Mouse (Mus musculus) forebrain, embryonic 13.5 days (tissue): ENCODE results near the gene Gm49416. TPM values are rescaled to one million over a fixed set of nuclear protein-coding genes. Genes with fewer than 3 reads are reported as not detected.
"Not testable (repeated sequence)": the region's sequence is repeated elsewhere in the genome, so short reads cannot be mapped to it uniquely, and the experiment has no call there.

ENCODE experiments used
- ATAC-seq: fragments of 200-750 bp; cut with Nextera tagmentation; 2 replicates; pipeline ENCODE4 v1.8.0; 2017
- H3K27ac ChIP-seq: fragments of 300-500 bp; sonication (generic); 2 replicates; pipeline ENCODE4 v1.5.1; 2015; ENCODE audit warnings: inconsistent platforms, mild to moderate bottlenecking, moderate library complexity
- H3K27me3 ChIP-seq: fragments of 300-500 bp; sonication (generic); 2 replicates; pipeline ENCODE4 v1.6.1; 2015; ENCODE audit warnings: mild to moderate bottlenecking, inconsistent platforms
- H3K36me3 ChIP-seq: fragments of 300-500 bp; sonication (generic); 2 replicates; pipeline ENCODE4 v1.6.1; 2015; ENCODE audit warnings: mild to moderate bottlenecking, inconsistent platforms; ENCODE audit not compliant: poor library complexity, severe bottlenecking
- H3K4me1 ChIP-seq: fragments of 300-500 bp; sonication (generic); 2 replicates; pipeline ENCODE4 v1.6.1; 2015; ENCODE audit warnings: inconsistent platforms
- H3K4me2 ChIP-seq: fragments of 300-500 bp; sonication (generic); 2 replicates; pipeline ENCODE4 v1.6.1; 2015; ENCODE audit warnings: inconsistent platforms, mild to moderate bottlenecking, moderate library complexity
- H3K4me3 ChIP-seq: fragments of 300-500 bp; sonication (generic); 2 replicates; pipeline ENCODE4 v1.5.1; 2015; ENCODE audit warnings: mild to moderate bottlenecking, inconsistent platforms
- H3K9ac ChIP-seq: fragments of 300-500 bp; sonication (generic); 2 replicates; pipeline ENCODE4 v1.6.1; 2015; ENCODE audit warnings: mild to moderate bottlenecking, inconsistent platforms
- H3K9me3 ChIP-seq: fragments of 300-500 bp; sonication (generic); replicated peaks from 2 replicates; pipeline ENCODE4 v1.6.1; 2016; ENCODE audit warnings: inconsistent platforms
- WGBS: fragments of 180-500 bp; shearing (Covaris S2); methylation state at CpG from one replicate; pipeline ENCODE4 v1.1.7; 2015; 5-methylcytosine and 5-hydroxymethylcytosine counted together
- polyA plus RNA-seq: library from polyadenylated mRNA; unstranded; fragments of >200 nt; fragmentation: Nextera tagmentation; extraction: Ambion mirVana; gene quantifications from 2 replicates; pipeline ENCODE4 v1.2.1, GENCODE M21; 2015

The Gm49416 gene
- polyA plus RNA-seq, 1 experiment from 2014 or later = not detected

GRCm38 (mm10) chr19:8853117-8853516, 35.6 kb upstream of the Gm49416 start:
- H3K4me3 ChIP-seq = no peak overlapping the region
- no peak for ATAC-seq
- WGBS = 87% methylated on average over 3 of the region's 3 CpGs
- peaks cover 9% of the 10 kb centered on the region for H3K36me3 ChIP-seq
- H3K27me3 ChIP-seq = no peaks in the 10 kb centered on the region
- H3K4me1 ChIP-seq = 0 out of 2 replicates have a peak, but pooled peaks cover 3% of the 10 kb centered on the region
- no peak overlapping the region for H3K4me2 ChIP-seq
- no peak overlapping the region for H3K9ac ChIP-seq
- H3K27ac ChIP-seq = no peak overlapping the region
- H3K9me3 ChIP-seq = no peaks in the 10 kb centered on the region

- no peaks in the 10 kb centered on the region for H3K4me1 ChIP-seq
- 42% methylated on average over 4 of the region's 4 CpGs for WGBS
- H3K4me3 ChIP-seq = no peak overlapping the region
- no peaks in the 10 kb centered on the region for H3K36me3 ChIP-seq
- no peak for ATAC-seq
- H3K9me3 ChIP-seq = no peaks in the 10 kb centered on the region
- no peaks in the 10 kb centered on the region for H3K27me3 ChIP-seq
- no peak overlapping the region for H3K27ac ChIP-seq
- no peak overlapping the region for H3K4me2 ChIP-seq
- no peak overlapping the region for H3K9ac ChIP-seq
Measured at GRCm38 (mm10) chr19:8857689-8858088, 31.0 kb upstream of the Gm49416 start.

- no peaks in the 10 kb centered on the region for H3K36me3 ChIP-seq
- no peaks in the 10 kb centered on the region for H3K4me1 ChIP-seq
- no peak overlapping the region for H3K4me3 ChIP-seq
- no peak for ATAC-seq
- no peak overlapping the region for H3K27ac ChIP-seq
- no peaks in the 10 kb centered on the region for H3K27me3 ChIP-seq
- no peaks in the 10 kb centered on the region for H3K9me3 ChIP-seq
- H3K9ac ChIP-seq = no peak overlapping the region
- no peak overlapping the region for H3K4me2 ChIP-seq
- 10% methylated on average over 1 of the region's 1 CpGs for whole genome bisulfite sequencing
Measured at GRCm38 (mm10) chr19:8859018-8859417, 29.7 kb upstream of the Gm49416 start.

- no peak overlapping the region for H3K27ac ChIP-seq
- no peak overlapping the region for H3K4me2 ChIP-seq
- no peaks in the 10 kb centered on the region for H3K9me3 ChIP-seq
- H3K4me1 ChIP-seq = no peaks in the 10 kb centered on the region
- H3K9ac ChIP-seq = no peak overlapping the region
- 84% methylated on average over 6 of the region's 6 CpGs for WGBS
- no peaks in the 10 kb centered on the region for H3K36me3 ChIP-seq
- no peaks in the 10 kb centered on the region for H3K27me3 ChIP-seq
- no peak for ATAC-seq
- H3K4me3 ChIP-seq = no peak overlapping the region
Measured at GRCm38 (mm10) chr19:8864265-8864664, 24.5 kb upstream of the Gm49416 start.

- peak overlapping the region; percentile 98; the same call in 1 of the 2 replicates for H3K4me3 ChIP-seq
- not testable (repeated sequence) for H3K27me3 ChIP-seq, H3K9ac ChIP-seq, H3K9me3 ChIP-seq, ATAC-seq, H3K27ac ChIP-seq
- H3K4me1 ChIP-seq = peaks cover 13% of the 10 kb centered on the region
- peak overlapping the region; percentile 96; the same call in 1 of the 2 replicates for H3K4me2 ChIP-seq
- H3K36me3 ChIP-seq = peaks cover 24% of the 10 kb centered on the region
- 64% methylated on average over 3 of the region's 3 CpGs for WGBS
Measured at GRCm38 (mm10) chr19:8870381-8870780, 18.3 kb upstream of the Gm49416 start.

GRCm38 (mm10) chr19:8870838-8871237, 17.9 kb upstream of the Gm49416 start:
- H3K9ac ChIP-seq = peak overlapping the region; percentile 97
- ATAC-seq = peak; percentile 58
- peak overlapping the region; percentile 98 for H3K4me3 ChIP-seq
- H3K36me3 ChIP-seq = peaks cover 28% of the 10 kb centered on the region
- no peaks in the 10 kb centered on the region for H3K27me3 ChIP-seq
- peaks cover 13% of the 10 kb centered on the region for H3K4me1 ChIP-seq
- no peak overlapping the region for H3K27ac ChIP-seq
- no peaks in the 10 kb centered on the region for H3K9me3 ChIP-seq
- H3K4me2 ChIP-seq = peak overlapping the region; percentile 96
- 61% methylated on average over 9 of the region's 9 CpGs for WGBS

GRCm38 (mm10) chr19:8871267-8872186, 17.2 kb upstream of the Gm49416 start, which contains the start of gene Ubxn1:
Gene Ubxn1 (plus strand): TSS chr19:8871496.
- peaks cover 35% of the 10 kb centered on the region for H3K36me3 ChIP-seq
- peak within 1 kb of the TSS; percentile 98 for H3K4me3 ChIP-seq
- ATAC-seq = peak; percentile 98
- peak within 1 kb of the TSS; percentile 97 for H3K9ac ChIP-seq
- no peaks in the 10 kb centered on the region for H3K27me3 ChIP-seq
- peaks cover 13% of the 10 kb centered on the region for H3K4me1 ChIP-seq
- no peaks in the 10 kb centered on the region for H3K9me3 ChIP-seq
- peak within 1 kb of the TSS; percentile 57 for H3K27ac ChIP-seq
- H3K4me2 ChIP-seq = peak within 1 kb of the TSS; percentile 96
- under 1% methylated on average over 59 of the region's 59 CpGs for WGBS

GRCm38 (mm10) chr19:8872266-8872840, 16.4 kb upstream of the Gm49416 start:
- Histone ChIP-seq H3K36me3 (peaks cover 43% of the 10 kb centered on the region), H3K4me3 (peak overlapping the region; percentile 98), H3K9ac (peak overlapping the region; percentile 97), H3K4me1 (peaks cover 13% of the 10 kb centered on the region), H3K27me3 (no peaks in the 10 kb centered on the region), H3K4me2 (peak overlapping the region; percentile 96), H3K9me3 (no peaks in the 10 kb centered on the region), H3K27ac (no peak overlapping the region)
- ATAC-seq = no peak
- 77% methylated on average over 10 of the region's 10 CpGs for WGBS

- ATAC-seq = no peak
- no peak overlapping the region for H3K9ac ChIP-seq
- H3K4me2 ChIP-seq = no peak overlapping the region
- no peaks in the 10 kb centered on the region for H3K27me3 ChIP-seq
- peaks cover 18% of the 10 kb centered on the region for H3K4me1 ChIP-seq
- H3K36me3 ChIP-seq = peaks cover 43% of the 10 kb centered on the region
- no peaks in the 10 kb centered on the region for H3K9me3 ChIP-seq
- no peak overlapping the region for H3K4me3 ChIP-seq
- 93% methylated on average over 7 of the region's 7 CpGs for WGBS
- H3K27ac ChIP-seq = no peak overlapping the region
Measured at GRCm38 (mm10) chr19:8875031-8875430, 13.7 kb upstream of the Gm49416 start.

- H3K9ac ChIP-seq = peak within 1 kb of the TSS; percentile 87
- H3K9me3 ChIP-seq = no peaks in the 10 kb centered on the region
- no peaks in the 10 kb centered on the region for H3K27me3 ChIP-seq
- peaks cover 19% of the 10 kb centered on the region for H3K36me3 ChIP-seq
- peaks cover 10% of the 10 kb centered on the region for H3K4me1 ChIP-seq
- H3K4me2 ChIP-seq = peak within 1 kb of the TSS; percentile 67
- ATAC-seq = peak; percentile 98
- H3K27ac ChIP-seq = peak within 1 kb of the TSS; percentile 79
- peak within 1 kb of the TSS; percentile 66 for H3K4me3 ChIP-seq
- WGBS = under 1% methylated on average over 42 of the region's 42 CpGs
Measured at GRCm38 (mm10) chr19:8880311-8881033, 8.3 kb upstream of the Gm49416 start, which contains the start of gene Uqcc3. Gene Uqcc3 (minus strand): TSS chr19:8880923.

GRCm38 (mm10) chr19:8881034-8881392, 7.7 kb upstream of the Gm49416 start:
- peak overlapping the region; percentile 66 for H3K4me3 ChIP-seq
- no peak overlapping the region for H3K27ac ChIP-seq
- H3K27me3 ChIP-seq = no peaks in the 10 kb centered on the region
- no peaks in the 10 kb centered on the region for H3K9me3 ChIP-seq
- 11% methylated on average over 3 of the region's 3 CpGs for WGBS
- peaks cover 10% of the 10 kb centered on the region for H3K4me1 ChIP-seq
- peaks cover 13% of the 10 kb centered on the region for H3K36me3 ChIP-seq
- peak overlapping the region; percentile 67 for H3K4me2 ChIP-seq
- peak; percentile 33 for ATAC-seq
- peak overlapping the region; percentile 87 for H3K9ac ChIP-seq

- no peak within 1 kb of the TSS for H3K4me2 ChIP-seq
- H3K9ac ChIP-seq = no peak within 1 kb of the TSS
- 73% methylated on average over 3 of the region's 3 CpGs for WGBS
- H3K27ac ChIP-seq = no peak within 1 kb of the TSS
- no peak within 1 kb of the TSS for H3K4me3 ChIP-seq
- no peaks in the 10 kb centered on the region for H3K9me3 ChIP-seq
- peaks cover 22% of the 10 kb centered on the region for H3K4me1 ChIP-seq
- ATAC-seq = no peak
- no peaks in the 10 kb centered on the region for H3K27me3 ChIP-seq
- no peaks in the 10 kb centered on the region for H3K36me3 ChIP-seq
Measured at GRCm38 (mm10) chr19:8883616-8884015, 5.1 kb upstream of the Gm49416 start, which contains the start of the genes Lbhd1 and Gm49403. Gene Lbhd1 (plus strand): TSS chr19:8883732. Gene Gm49403 (plus strand): TSS chr19:8883930.
